Mouse (Mus musculus) myocyte (in vitro differentiated cells): ENCODE measurements around the gene Slc2a1. TPM values are rescaled to one million over a fixed set of nuclear protein-coding genes. Genes with fewer than 3 reads are reported as not detected.

Source experiments
- H3K27me3 ChIP-seq: one replicate; pipeline ENCODE4 v1.6.1; 2011; ENCODE audit not compliant: control insufficient read depth, insufficient read depth, insufficient read length
- H3K36me3 ChIP-seq: one replicate; pipeline ENCODE4 v1.6.1; 2011; ENCODE audit not compliant: control insufficient read depth, insufficient read depth
- H3K4me2 ChIP-seq: one replicate; pipeline ENCODE4 v1.6.1; 2011; ENCODE audit warnings: low read depth, control low read depth
- H3K4me3 ChIP-seq: one replicate; pipeline ENCODE4 v1.5.1; 2011; ENCODE audit warnings: mild to moderate bottlenecking, control low read depth, moderate library complexity
- H3K79me2 ChIP-seq: one replicate; pipeline ENCODE4 v1.6.1; 2011; ENCODE audit not compliant: control insufficient read depth, insufficient read depth
- H3ac ChIP-seq: one replicate; pipeline ENCODE4 v1.6.1; 2011; ENCODE audit not compliant: control insufficient read depth, insufficient read length
- CEBPB ChIP-seq: IDR thresholded peaks from 2 replicates; pipeline ENCODE4 v1.6.1; 2011; ENCODE audit warnings: mild to moderate bottlenecking, moderate library complexity; ENCODE audit not compliant: poor library complexity, insufficient read depth, severe bottlenecking
- E2F4 ChIP-seq: IDR thresholded peaks from one replicate; pipeline ENCODE4 v1.6.1; 2011; ENCODE audit warnings: mild to moderate bottlenecking, control low read depth, moderate library complexity; ENCODE audit not compliant: insufficient read depth
- MAX ChIP-seq: IDR thresholded peaks from one replicate; pipeline ENCODE4 v1.6.1; 2011; ENCODE audit warnings: low read depth, mild to moderate bottlenecking, control low read depth
- MYOD1 ChIP-seq, 3 experiments: IDR thresholded peaks; one replicate each; pipeline ENCODE4 v1.6.1; 2011; ENCODE audit warnings: control low read depth in 2 of 3, low read depth in 2 of 3, mild to moderate bottlenecking in 2 of 3, moderate library complexity in 1 of 3; ENCODE audit not compliant: insufficient read length in 2 of 3, control insufficient read depth in 1 of 3
- MYOG ChIP-seq, 3 experiments: IDR thresholded peaks; one replicate each; pipeline ENCODE4 v1.6.1; 2011; ENCODE audit warnings: control low read depth in 2 of 3, low read depth in 2 of 3, mild to moderate bottlenecking in 2 of 3; ENCODE audit not compliant: insufficient read length in 2 of 3, control insufficient read depth in 1 of 3, insufficient read depth in 1 of 3
- POLR2A ChIP-seq: IDR thresholded peaks from one replicate; pipeline ENCODE4 v1.6.1; 2011; ENCODE audit warnings: low read depth, mild to moderate bottlenecking, control low read depth, moderate library complexity; ENCODE audit not compliant: insufficient read length
- POLR2AphosphoS2 ChIP-seq: IDR thresholded peaks from one replicate; pipeline ENCODE4 v1.6.1; 2011; ENCODE audit warnings: low read depth, control low read depth; ENCODE audit not compliant: insufficient read length
- REST ChIP-seq: IDR thresholded peaks from one replicate; pipeline ENCODE4 v1.6.1; 2011; ENCODE audit warnings: mild to moderate bottlenecking, control low read depth, moderate library complexity; ENCODE audit not compliant: insufficient read depth, insufficient read length
- SRF ChIP-seq: IDR thresholded peaks from one replicate; pipeline ENCODE4 v1.6.1; 2011; ENCODE audit warnings: low read depth; ENCODE audit not compliant: control insufficient read depth, insufficient read length
- TCF12 ChIP-seq: IDR thresholded peaks from one replicate; pipeline ENCODE4 v1.6.1; 2011; ENCODE audit warnings: mild to moderate bottlenecking, control low read depth; ENCODE audit not compliant: poor library complexity, insufficient read depth, severe bottlenecking
- TCF3 ChIP-seq: IDR thresholded peaks from one replicate; pipeline ENCODE4 v1.6.1; 2011; ENCODE audit warnings: low read depth, control low read depth; ENCODE audit not compliant: insufficient read length
- USF1 ChIP-seq: IDR thresholded peaks from one replicate; pipeline ENCODE4 v1.6.1; 2011; ENCODE audit warnings: low read depth, mild to moderate bottlenecking, control low read depth, moderate library complexity
- polyA plus RNA-seq: library from polyadenylated mRNA; unstranded; fragments of >200 nt; fragmentation: generic; extraction: Trizol; gene quantifications from one replicate; pipeline ENCODE4 v1.2.1, GENCODE M21; 2012; ENCODE audit warnings: missing spikeins

Gene Slc2a1
- polyA plus RNA-seq, 1 experiment: 55.8 TPM

- Histone ChIP-seq H3ac (no peak overlapping the region), H3K4me2 (no peak overlapping the region), H3K79me2 (no peaks in the 10 kb centered on the region), H3K4me3 (no peak overlapping the region), H3K36me3 (no peaks in the 10 kb centered on the region), H3K27me3 (no peaks in the 10 kb centered on the region)
- no peak for TF ChIP-seq USF1
- TF ChIP-seq MAX: no peak
- no peak for TF ChIP-seq POLR2AphosphoS2
- TF ChIP-seq E2F4: no peak
- TF ChIP-seq REST: no peak
- no peak for TF ChIP-seq TCF3
- no peak for TF ChIP-seq MYOG (IDR thresholded peaks at IDR 0.05; ENCODE audit: control insufficient read depth in 1 of 3, insufficient read depth in 1 of 3, insufficient read length in 2 of 3, low read depth in 2 of 3)
These were observed 58.6 kb downstream of the Slc2a1 start for GRCm38 (mm10) chr4:119167068-119167467.

DNA sequence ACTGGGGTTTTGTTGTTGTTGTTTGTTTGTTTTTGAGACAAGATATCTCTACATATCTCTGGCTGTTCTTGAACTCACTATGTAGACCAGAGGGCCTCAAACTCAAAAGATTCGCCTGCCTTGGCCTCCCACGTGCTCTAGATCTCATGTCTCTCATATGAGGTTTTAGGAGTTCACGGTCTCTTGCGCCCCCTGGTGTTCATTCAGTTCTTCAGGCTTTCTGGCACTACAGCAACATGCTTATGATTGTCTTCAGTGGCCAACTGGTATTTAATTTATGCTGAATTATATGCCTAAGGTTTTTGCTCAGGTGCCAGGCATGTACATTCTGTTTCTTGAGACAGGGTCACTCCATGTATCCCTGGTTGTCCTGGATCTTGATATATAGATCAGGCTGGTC, 59.2 kb downstream of the Slc2a1 start:
- no peaks in the 10 kb centered on the region for H3K27me3 ChIP-seq
- H3K4me3 ChIP-seq: no peak overlapping the region
- H3K4me2 ChIP-seq: no peak overlapping the region
- peak; percentile 44 for TF ChIP-seq USF1
- TF ChIP-seq TCF12: no peak
- TF ChIP-seq CEBPB: no peak
- TF ChIP-seq SRF: no peak
- no peak for TF ChIP-seq POLR2AphosphoS2
- no peaks in the 10 kb centered on the region for H3K79me2 ChIP-seq
- H3ac ChIP-seq: no peak overlapping the region
- H3K36me3 ChIP-seq: no peaks in the 10 kb centered on the region

GRCm38 (mm10) chr4:119172919-119173650, 64.6 kb downstream of the Slc2a1 start:
- Histone ChIP-seq H3ac (peak overlapping the region; percentile 50), H3K36me3 (no peaks in the 10 kb centered on the region), H3K79me2 (peaks cover 7% of the 10 kb centered on the region), H3K27me3 (no peaks in the 10 kb centered on the region), H3K4me3 (peak overlapping the region; percentile 76), H3K4me2 (peak overlapping the region; percentile 93)
- TF ChIP-seq REST (no peak), USF1 (peak; percentile 32), MAX (no peak)

DNA sequence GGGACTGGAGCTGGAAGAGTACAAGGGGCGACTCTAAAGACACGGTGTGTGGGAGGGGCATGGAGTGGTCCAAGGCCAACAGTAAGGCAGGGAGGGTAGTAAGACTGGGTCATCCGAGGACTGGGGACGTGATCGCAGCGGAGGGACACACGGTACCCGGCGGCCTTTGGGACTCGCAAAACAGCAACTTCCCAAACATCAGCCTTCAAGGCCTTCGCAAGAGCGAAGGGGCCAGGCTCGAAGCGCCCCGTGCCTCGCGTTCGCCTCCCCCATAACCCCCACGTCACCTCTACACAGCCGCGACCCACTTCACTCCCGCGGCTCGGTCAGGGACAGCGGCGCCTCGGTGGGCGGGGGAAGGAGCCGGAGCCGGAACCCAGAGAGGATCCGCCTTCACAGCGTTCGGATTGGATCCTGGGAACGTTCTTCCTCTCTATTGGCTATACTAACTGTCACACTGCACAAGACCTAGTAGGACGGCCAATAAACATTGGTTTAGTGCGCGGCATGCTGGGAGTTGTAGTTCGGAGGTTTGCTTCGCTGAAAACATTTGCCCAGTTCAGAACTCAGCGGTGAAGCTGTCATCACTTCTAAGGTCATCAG, 65.4 kb downstream of the Slc2a1 start, which contains the start of gene Zfp691:
Zfp691 (minus strand) TSS at position 345 of the 603 bp plus-strand sequence.
- H3ac ChIP-seq: peak within 1 kb of the TSS; percentile 50
- H3K79me2 ChIP-seq: peaks cover 7% of the 10 kb centered on the region
- peak within 1 kb of the TSS; percentile 76 for H3K4me3 ChIP-seq
- peak within 1 kb of the TSS; percentile 93 for H3K4me2 ChIP-seq
- H3K36me3 ChIP-seq: no peaks in the 10 kb centered on the region
- TF ChIP-seq TCF3 (no peak), E2F4 (no peak), MAX (no peak), POLR2A (peak; percentile 86), SRF (no peak), REST (peak; percentile 6), POLR2AphosphoS2 (peak; percentile 77), MYOG (IDR thresholded peaks at IDR 0.05; ENCODE audit: control insufficient read depth in 1 of 3, insufficient read depth in 1 of 3, insufficient read length in 2 of 3, low read depth in 2 of 3) (peak in 2 of 3 experiments; percentile 2 to 13), USF1 (no peak), TCF12 (no peak)
- no peaks in the 10 kb centered on the region for H3K27me3 ChIP-seq

GRCm38 (mm10) chr4:119177702-119178101, 69.2 kb downstream of the Slc2a1 start:
- H3K4me3 ChIP-seq: no peak overlapping the region
- no peak overlapping the region for H3K4me2 ChIP-seq
- H3ac ChIP-seq: no peak overlapping the region
- H3K36me3 ChIP-seq: no peaks in the 10 kb centered on the region
- peaks cover 7% of the 10 kb centered on the region for H3K79me2 ChIP-seq
- TF ChIP-seq POLR2AphosphoS2: no peak
- no peak for TF ChIP-seq POLR2A
- TF ChIP-seq USF1: no peak
- TF ChIP-seq TCF3: no peak
- no peak for TF ChIP-seq REST
- TF ChIP-seq MYOD1 (IDR thresholded peaks at IDR 0.05; ENCODE audit: control insufficient read depth in 1 of 3, insufficient read length in 2 of 3, low read depth in 2 of 3): no peak
- no peaks in the 10 kb centered on the region for H3K27me3 ChIP-seq
